Mouse (Mus musculus): ENCODE measurements around the gene Gm49366. TPM values are rescaled to one million over a fixed set of nuclear protein-coding genes. Genes with fewer than 3 reads are reported as not detected.
"Not testable (repeated sequence)": the region's sequence is repeated elsewhere in the genome, so short reads cannot be mapped to it uniquely, and the experiment has no call there.

The Gm49366 gene
- polyA plus RNA-seq (2015; fragmentation: Nextera tagmentation; extraction: Ambion mirVana): not detected in 2 replicates

GRCm38 (mm10) chr12:84038691-84039111 lies at the start of gene Gm49366:
Gene Gm49366 (plus strand): TSS chr12:84038935.
- not testable (repeated sequence) for H3K9me3 ChIP-seq; H3K4me1 ChIP-seq (replicated peaks); H3K27me3 ChIP-seq (replicated peaks); H3K36me3 ChIP-seq
- peak within 1 kb of the TSS; percentile 48 for H3K9ac ChIP-seq
- H3K4me3 ChIP-seq (replicated peaks): peak within 1 kb of the TSS; percentile 48
- ATAC-seq: peak; percentile 78
- WGBS: 2% methylated on average over 39 of the region's 39 CpGs
- H3K27ac ChIP-seq: peak within 1 kb of the TSS; percentile 7
- peak within 1 kb of the TSS; percentile 70 for H3K4me2 ChIP-seq (replicated peaks)

GRCm38 (mm10) chr12:83989378-83989777 lies 49.4 kb upstream of the Gm49366 start:
- 94% methylated on average over 4 of the region's 4 CpGs for WGBS
- Histone ChIP-seq H3K27me3 (replicated peaks) (no peaks in the 10 kb centered on the region), H3K9ac (no peak overlapping the region), H3K4me3 (replicated peaks) (no peak overlapping the region), H3K36me3 (0 out of 2 replicates have a peak, but pooled peaks cover 2% of the 10 kb centered on the region), H3K4me1 (replicated peaks) (peaks cover 3% of the 10 kb centered on the region), H3K9me3 (no peaks in the 10 kb centered on the region), H3K4me2 (replicated peaks) (no peak overlapping the region), H3K27ac (no peak overlapping the region)
- no peak for ATAC-seq

- H3K27ac ChIP-seq: no peak overlapping the region
- H3K4me3 ChIP-seq (replicated peaks): no peak overlapping the region
- H3K9me3 ChIP-seq: no peaks in the 10 kb centered on the region
- no peaks in the 10 kb centered on the region for H3K4me1 ChIP-seq (replicated peaks)
- no peak overlapping the region for H3K9ac ChIP-seq
- 0 out of 2 replicates have a peak, but pooled peaks cover 4% of the 10 kb centered on the region for H3K36me3 ChIP-seq
- no peak for ATAC-seq
- WGBS: 56% methylated on average over 2 of the region's 2 CpGs
- no peaks in the 10 kb centered on the region for H3K27me3 ChIP-seq (replicated peaks)
- H3K4me2 ChIP-seq (replicated peaks): no peak overlapping the region
Measured at GRCm38 (mm10) chr12:83997221-83997620, 41.5 kb upstream of the Gm49366 start.

GRCm38 (mm10) chr12:83998341-83999107 lies 40.2 kb upstream of the Gm49366 start:
- WGBS: 53% methylated on average over 11 of the region's 11 CpGs
- H3K27ac ChIP-seq: peak overlapping the region; percentile 33; the same call in 1 of the 2 replicates
- no peaks in the 10 kb centered on the region for H3K27me3 ChIP-seq (replicated peaks)
- H3K9me3 ChIP-seq: no peaks in the 10 kb centered on the region
- no peak overlapping the region for H3K4me2 ChIP-seq (replicated peaks)
- ATAC-seq: peak; percentile 50
- H3K4me1 ChIP-seq (replicated peaks): no peaks in the 10 kb centered on the region
- no peak overlapping the region for H3K4me3 ChIP-seq (replicated peaks)
- no peak overlapping the region for H3K9ac ChIP-seq
- 0 out of 2 replicates have a peak, but pooled peaks cover 4% of the 10 kb centered on the region for H3K36me3 ChIP-seq

GRCm38 (mm10) chr12:83999237-83999636 lies 39.5 kb upstream of the Gm49366 start:
- H3K27ac ChIP-seq: peak overlapping the region; percentile 52
- not testable (repeated sequence) for H3K4me1 ChIP-seq (replicated peaks); H3K27me3 ChIP-seq (replicated peaks); H3K9ac ChIP-seq; H3K4me3 ChIP-seq (replicated peaks); H3K9me3 ChIP-seq; H3K36me3 ChIP-seq; H3K4me2 ChIP-seq (replicated peaks)
- 54% methylated on average over 8 of the region's 8 CpGs for WGBS
- ATAC-seq: peak; percentile 86

- Histone ChIP-seq H3K4me2 (replicated peaks) (no peak overlapping the region), H3K27ac (0 out of 2 replicates have a peak overlapping the region, but pooled peaks have one; percentile 52), H3K27me3 (replicated peaks) (no peaks in the 10 kb centered on the region), H3K4me1 (replicated peaks) (no peaks in the 10 kb centered on the region), H3K4me3 (replicated peaks) (no peak overlapping the region), H3K36me3 (no peaks in the 10 kb centered on the region), H3K9me3 (no peaks in the 10 kb centered on the region), H3K9ac (no peak overlapping the region)
- 50% methylated on average over 3 of the region's 3 CpGs for WGBS
- peak; percentile 65 for ATAC-seq
Measured at GRCm38 (mm10) chr12:84000418-84000817, 38.3 kb upstream of the Gm49366 start.

GRCm38 (mm10) chr12:84003866-84004265 lies 34.9 kb upstream of the Gm49366 start:
- H3K36me3 ChIP-seq: no peaks in the 10 kb centered on the region
- H3K4me1 ChIP-seq (replicated peaks): no peaks in the 10 kb centered on the region; the same call in 1 of the 2 replicates
- H3K9me3 ChIP-seq: no peaks in the 10 kb centered on the region
- WGBS: 94% methylated on average over 1 of the region's 1 CpGs
- H3K27me3 ChIP-seq (replicated peaks): no peaks in the 10 kb centered on the region
- no peak overlapping the region for H3K4me2 ChIP-seq (replicated peaks)
- no peak overlapping the region for H3K9ac ChIP-seq
- no peak for ATAC-seq
- no peak overlapping the region for H3K4me3 ChIP-seq (replicated peaks)
- no peak overlapping the region for H3K27ac ChIP-seq

GRCm38 (mm10) chr12:84008251-84008650 lies 30.5 kb upstream of the Gm49366 start:
- no peaks in the 10 kb centered on the region for H3K36me3 ChIP-seq
- H3K4me2 ChIP-seq (replicated peaks): no peak overlapping the region
- H3K9me3 ChIP-seq: no peaks in the 10 kb centered on the region
- 91% methylated on average over 12 of the region's 12 CpGs for WGBS
- no peak overlapping the region for H3K27ac ChIP-seq
- no peaks in the 10 kb centered on the region for H3K27me3 ChIP-seq (replicated peaks)
- no peak for ATAC-seq
- H3K9ac ChIP-seq: no peak overlapping the region
- H3K4me1 ChIP-seq (replicated peaks): peaks cover 7% of the 10 kb centered on the region; the same call in 1 of the 2 replicates
- H3K4me3 ChIP-seq (replicated peaks): no peak overlapping the region

- peak overlapping the region; percentile 62 for H3K4me2 ChIP-seq (replicated peaks)
- peaks cover 7% of the 10 kb centered on the region; the same call in 1 of the 2 replicates for H3K4me1 ChIP-seq (replicated peaks)
- ATAC-seq: peak; percentile 23; the same call in 1 of the 2 replicates
- H3K27ac ChIP-seq: peak overlapping the region; percentile 79
- H3K36me3 ChIP-seq: no peaks in the 10 kb centered on the region
- H3K4me3 ChIP-seq (replicated peaks): peak overlapping the region; percentile 48
- H3K9me3 ChIP-seq: no peaks in the 10 kb centered on the region
- no peaks in the 10 kb centered on the region for H3K27me3 ChIP-seq (replicated peaks)
- H3K9ac ChIP-seq: peak overlapping the region; percentile 28; the same call in 1 of the 2 replicates
- 57% methylated on average over 8 of the region's 8 CpGs for WGBS
Measured at GRCm38 (mm10) chr12:84008729-84009128, 30.0 kb upstream of the Gm49366 start.

GRCm38 (mm10) chr12:84009171-84009965 lies 29.4 kb upstream of the Gm49366 start, which contains the start of gene Acot1:
Gene Acot1 (plus strand): TSS chr12:84009490.
- WGBS: under 1% methylated on average over 67 of the region's 70 CpGs
- ATAC-seq: peak; percentile 99
- H3K36me3 ChIP-seq; H3K4me1 ChIP-seq (replicated peaks); H3K27me3 ChIP-seq (replicated peaks); H3K9me3 ChIP-seq: not testable (repeated sequence)
- H3K4me3 ChIP-seq (replicated peaks): peak within 1 kb of the TSS; percentile 48
- peak within 1 kb of the TSS; percentile 59 for H3K9ac ChIP-seq
- H3K4me2 ChIP-seq (replicated peaks): peak within 1 kb of the TSS; percentile 62
- H3K27ac ChIP-seq: peak within 1 kb of the TSS; percentile 79

- ATAC-seq: no peak
- Histone ChIP-seq H3K4me3 (replicated peaks) (peak overlapping the region; percentile 48), H3K36me3 (no peaks in the 10 kb centered on the region), H3K9ac (peak overlapping the region; percentile 59), H3K9me3 (no peaks in the 10 kb centered on the region), H3K4me1 (replicated peaks) (peaks cover 7% of the 10 kb centered on the region; the same call in 1 of the 2 replicates), H3K27ac (0 out of 2 replicates have a peak overlapping the region, but pooled peaks have one; percentile 79), H3K27me3 (replicated peaks) (no peaks in the 10 kb centered on the region), H3K4me2 (replicated peaks) (peak overlapping the region; percentile 62)
- 61% methylated on average over 3 of the region's 3 CpGs for WGBS
Measured at GRCm38 (mm10) chr12:84010201-84010600, 28.5 kb upstream of the Gm49366 start.

All from intestine, embryonic 15.5 days (tissue).